Mouse (Mus musculus) thymus, adult 18-20 months (tissue): ENCODE results near the gene Lrmp.
A peak's percentile ranks its signal among the peaks of the same experiment; 100 is the strongest.

ENCODE experiments used
- DNase-seq, 2 experiments: peaks; one replicate each; pipeline ENCODE4 v3.0.0; 2022; ENCODE audit warnings: mixed read lengths in 2 of 2

The Lrmp gene

DNA sequence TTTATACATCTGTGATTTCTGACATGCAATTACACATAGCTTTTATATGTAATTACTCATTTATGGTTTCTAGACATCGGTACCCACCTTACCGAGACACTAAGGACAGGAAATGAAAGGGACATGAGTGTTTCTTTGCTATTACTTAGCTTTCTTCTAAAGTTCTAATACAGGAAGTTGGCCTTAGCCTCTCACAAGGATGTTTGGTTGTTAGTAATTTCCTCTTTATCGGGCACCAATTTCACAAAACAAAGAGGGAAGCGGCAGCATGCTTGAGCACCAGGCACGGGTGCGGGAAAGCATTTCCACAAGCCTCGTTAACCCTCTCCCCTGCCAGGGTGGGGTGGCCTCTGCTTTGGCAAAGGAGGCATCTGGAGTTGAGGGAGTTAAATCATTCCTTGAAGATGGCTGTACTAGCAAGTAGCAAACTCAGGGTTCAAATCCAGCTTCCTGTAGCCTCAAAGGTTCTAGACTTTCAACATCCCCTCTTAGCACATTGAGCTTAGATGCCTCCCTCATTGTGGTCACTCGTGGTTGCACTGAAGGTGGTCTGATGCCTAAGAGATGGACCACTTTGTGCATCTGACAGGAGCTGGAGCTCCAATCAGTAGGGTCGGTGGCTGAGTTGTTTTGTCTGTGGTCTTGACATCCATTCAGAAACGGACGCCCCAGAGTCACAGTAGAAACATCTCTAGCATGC is 24.5 kb downstream of the Lrmp start:
- no peak for DNase-seq

DNA sequence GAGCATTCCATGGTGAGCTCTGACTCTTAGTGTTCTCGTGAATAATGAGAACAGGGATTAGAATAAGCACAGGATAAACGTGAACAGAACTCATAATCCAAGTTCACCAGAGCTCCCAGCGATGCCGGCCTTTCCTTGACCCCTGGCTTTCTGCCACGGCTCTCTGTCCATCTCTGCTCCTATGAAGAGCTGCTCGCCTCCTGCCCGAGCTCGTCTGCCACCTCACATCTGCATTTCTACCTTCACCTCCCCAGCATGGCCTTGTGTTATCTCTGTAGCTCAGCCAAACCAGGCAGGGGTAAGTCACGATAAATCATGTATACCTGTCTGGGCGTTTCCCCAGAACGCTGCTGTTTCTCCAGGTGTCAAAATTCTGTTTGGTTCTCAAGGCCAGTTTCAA is 25.3 kb downstream of the Lrmp start:
- DNase-seq: no peak

DNA sequence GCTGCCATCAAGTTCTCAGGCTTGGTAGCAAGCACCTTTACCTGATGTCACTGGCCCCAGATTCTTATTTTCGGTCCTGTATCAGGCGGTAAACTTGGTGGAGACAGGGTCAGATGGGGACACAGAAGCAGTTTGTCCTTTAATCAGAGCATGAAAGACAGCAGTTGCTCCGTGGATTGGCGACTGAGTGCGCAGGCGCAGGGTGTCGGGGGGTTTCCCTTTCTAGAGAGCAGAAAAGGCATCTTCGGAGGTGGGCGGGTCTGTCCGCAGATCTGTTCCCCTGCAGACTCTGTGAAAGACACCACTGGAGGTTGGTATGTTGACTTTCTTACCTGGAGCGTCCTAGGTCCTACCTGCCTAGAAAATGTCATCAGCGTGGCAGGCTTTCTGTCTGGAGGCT is 26.4 kb downstream of the Lrmp start:
- DNase-seq: no peak

DNA sequence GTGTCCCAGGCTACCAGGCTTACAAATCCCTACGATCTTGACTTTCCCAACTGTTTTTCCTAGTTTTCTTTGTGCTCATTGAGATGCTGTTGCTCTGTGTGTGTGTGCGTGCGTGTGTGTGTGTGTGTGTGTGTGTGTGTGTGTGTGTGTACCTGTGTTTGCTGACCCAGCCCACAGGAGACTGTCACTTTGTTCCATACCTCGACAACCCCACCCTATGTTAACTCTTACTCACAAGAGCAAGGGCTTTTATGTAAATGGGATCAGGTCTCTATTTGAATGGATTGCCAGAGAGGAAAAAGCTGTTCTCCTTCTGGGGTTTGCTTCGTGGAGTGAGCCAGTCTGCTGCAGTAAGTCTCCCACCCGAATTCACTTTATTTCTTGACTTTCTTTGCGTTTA is 29.7 kb downstream of the Lrmp start:
- DNase-seq: no peak

DNA sequence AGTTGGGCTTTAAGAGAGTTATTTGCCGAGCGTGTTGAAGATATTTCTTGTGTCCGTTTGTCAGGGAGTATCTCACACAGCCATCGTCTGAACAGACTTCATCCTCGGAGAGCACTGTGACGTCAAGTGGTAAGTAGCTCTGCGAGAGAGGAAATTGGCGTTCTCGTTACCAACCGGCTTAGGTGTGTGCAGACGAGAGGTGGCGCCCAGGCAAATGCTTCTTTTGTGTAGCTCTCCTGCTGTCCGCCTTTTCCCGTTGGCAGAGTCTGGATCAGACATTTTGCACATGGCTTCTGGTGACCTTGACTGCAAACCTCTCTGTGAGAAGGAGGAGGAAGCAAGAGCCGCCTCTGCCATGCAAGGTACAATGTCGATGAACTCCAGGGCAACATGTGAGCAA is 32.3 kb downstream of the Lrmp start:
- DNase-seq: no peak

DNA sequence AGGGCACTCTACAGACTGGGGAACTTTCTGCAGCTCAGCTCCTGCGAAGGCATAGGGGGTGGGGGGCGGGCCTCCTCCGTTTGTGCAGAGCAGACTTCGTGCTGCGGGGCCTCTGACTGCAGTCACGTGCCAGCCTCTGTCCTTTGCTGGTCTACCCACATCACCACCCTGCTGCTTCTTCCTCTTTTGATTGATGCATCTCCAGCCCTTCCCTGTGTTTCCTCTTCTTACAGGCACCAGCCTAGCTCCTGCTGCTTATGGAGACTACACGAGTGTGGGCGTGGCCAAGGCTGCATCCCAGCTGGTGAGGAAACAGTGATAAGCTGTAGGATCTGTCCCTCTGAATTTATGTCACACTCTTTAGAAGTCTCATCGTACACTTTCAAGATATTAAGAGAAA is 33.6 kb downstream of the Lrmp start:
- no peak for DNase-seq

DNA sequence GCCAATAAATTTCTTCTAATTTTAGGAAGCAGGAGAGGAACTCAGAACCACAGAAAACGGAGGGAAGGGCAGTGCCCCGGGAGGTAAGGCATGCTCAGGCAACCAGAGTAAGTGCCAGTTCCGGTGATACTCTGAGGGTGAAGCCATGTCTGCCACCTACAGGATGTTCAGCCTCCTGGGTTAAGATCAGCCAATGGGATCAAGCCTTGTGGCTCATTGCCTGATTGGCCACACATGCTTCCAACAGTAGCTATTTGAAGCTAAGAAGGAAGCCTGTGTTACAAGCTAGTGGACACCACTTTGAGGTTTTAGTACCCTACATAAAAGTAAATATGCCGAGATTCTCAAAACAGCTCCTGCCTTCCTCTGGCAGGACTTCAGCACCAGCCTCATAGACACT is 43.2 kb downstream of the Lrmp start:
- DNase-seq: no peak

DNA sequence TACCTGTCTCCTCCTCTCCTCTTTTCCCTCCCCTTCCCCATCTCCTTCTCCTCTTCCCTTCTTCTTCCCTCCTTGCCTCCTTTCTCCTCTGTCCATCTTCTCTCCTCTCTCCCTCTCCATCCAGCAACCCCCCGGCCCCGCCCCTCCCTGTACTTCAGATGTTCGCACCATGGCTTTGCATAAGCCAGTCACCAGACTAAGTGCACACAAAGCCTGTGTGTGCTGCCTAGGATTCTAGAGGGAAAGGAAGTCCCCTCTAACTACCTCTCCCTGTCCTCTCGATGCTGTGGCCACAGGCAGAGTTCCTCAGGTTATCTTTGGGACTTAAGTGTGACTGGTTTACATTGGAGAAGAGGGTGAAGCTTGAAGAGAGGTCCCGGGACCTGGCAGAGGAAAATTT is 45.1 kb downstream of the Lrmp start:
- no peak for DNase-seq

DNA sequence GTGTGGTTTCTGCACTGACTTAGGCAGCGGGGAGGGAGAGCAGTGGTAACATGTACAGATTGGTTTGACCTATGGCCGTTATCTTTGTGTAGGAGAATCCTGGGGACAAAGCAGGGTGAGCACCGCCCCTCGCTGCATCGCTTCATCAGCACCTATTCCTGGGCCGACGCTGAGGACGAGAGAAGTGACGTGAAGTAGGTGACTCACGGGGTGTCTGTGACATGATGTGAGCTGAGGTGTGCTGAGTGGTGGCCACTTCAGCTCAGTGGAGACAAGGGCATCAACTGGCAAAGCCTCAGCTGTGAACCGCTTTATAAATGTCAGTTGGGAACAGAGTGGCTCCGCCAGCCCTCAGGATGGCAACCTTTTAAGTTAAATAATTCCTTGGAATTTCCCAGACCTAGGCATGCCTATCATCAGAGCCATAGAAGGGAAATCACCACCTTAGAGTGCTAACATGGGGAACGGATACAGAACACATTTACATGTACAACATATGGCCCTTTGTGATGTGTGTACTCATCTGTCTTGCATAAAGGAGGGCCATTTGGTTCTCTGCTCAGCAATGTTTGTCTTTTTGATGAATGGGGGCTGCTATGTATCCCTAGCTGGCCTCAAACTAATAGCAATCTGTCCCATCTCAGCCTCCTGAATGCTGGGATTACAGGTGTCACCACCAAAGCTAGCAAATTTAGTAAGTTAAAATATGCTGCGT is 56.6 kb downstream of the Lrmp start:
- no peak for DNase-seq

DNA sequence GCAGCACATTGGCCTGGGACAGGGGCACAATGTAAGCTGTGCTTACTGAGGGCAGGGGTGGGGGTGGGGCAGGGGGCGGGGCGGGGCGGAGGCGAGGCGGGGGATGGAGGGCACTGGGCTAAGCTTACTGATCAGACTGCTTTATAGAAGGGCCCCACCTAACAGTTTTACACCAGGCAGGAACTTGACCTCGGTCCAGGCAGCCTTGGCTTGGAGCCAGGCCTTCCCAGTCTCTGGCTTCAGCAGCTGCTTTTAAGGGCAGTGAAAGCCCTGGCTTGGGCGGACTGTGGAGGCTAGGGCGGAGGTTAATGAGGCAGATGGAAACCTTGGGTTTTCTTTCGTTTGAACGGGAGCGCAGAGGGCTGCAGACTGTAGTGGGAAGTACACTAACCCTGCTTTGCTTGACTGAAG is 58.3 kb downstream of the Lrmp start:
- DNase-seq: no peak

DNA sequence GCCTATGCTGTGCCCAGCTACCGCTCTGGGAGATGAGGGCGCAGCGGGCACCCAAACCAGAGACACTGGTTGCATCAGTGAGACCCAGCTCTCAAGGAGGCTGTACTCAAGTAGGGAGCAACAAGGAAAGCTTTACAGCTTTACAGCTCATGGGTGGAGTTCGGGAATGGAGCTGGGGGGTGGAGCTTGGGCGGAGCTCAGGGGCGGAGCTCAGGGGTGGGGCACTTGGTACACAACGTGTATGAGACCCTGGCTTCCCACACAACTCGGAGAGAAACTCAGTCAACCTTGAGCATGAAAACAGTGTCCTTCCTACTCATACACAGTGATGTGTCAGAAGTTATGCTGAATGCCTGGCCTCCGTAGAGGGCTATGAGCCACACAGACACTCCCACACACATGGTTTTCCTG is 60.1 kb downstream of the Lrmp start:
- no peak for DNase-seq

DNA sequence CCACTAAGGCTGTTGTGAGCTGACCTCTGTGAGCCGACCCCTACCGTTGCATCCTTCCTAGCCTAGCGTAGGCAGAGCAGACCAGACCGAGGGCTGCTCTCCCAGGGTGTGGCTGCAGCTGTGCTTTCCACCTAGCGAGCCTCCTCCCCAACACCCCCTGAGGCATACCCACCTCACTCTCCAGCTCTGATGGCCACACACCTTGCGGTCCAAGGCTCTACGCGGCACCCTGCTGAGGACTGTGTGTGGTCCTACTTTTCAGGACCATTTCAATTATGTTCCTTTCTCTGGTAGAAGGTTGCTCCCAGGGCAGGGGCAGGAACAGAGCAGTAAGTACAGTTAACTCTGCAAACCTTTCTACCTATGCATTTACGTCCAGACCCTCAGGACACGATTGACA is 61.0 kb downstream of the Lrmp start:
- no peak for DNase-seq

DNA sequence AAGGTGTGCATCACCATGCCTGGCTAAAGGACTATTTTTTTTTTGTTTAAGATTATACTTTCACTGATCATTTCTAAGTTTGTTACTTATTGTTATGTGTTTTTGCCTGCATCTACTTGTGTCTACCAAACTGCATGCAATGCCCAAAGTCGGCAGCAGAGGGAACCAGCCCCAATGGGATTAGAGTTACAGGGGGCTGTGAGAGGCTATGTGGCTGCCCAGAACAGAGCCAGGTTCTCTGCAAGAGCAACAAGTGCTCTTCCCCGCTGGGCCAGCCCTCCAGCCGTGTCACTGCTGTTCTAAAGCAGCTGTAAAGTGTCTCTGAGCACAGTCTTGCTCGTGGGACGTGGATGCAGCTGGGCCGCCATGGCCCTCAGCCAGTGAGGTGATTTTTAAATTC is 64.2 kb downstream of the Lrmp start:
- peak; percentile 51 for DNase-seq

DNA sequence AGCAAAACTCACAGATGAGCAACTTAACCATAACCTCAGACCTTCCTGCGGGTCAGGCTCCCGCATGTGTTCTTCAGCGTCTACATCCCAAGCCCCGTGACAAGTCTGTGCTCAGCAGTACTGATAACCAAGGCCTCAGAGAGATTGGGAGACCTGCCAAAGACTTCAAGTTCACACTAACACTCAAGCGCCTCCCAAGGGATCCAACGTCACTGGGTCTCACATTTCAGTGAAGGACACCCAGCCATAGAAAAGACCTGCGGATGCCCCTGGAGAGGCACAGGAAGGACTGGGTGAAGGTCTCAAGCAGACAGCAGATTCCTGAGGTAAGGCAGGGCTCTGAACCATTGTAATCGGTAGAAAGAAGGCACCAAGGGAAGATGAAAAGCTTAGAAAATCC is 66.6 kb downstream of the Lrmp start:
- no peak for DNase-seq

DNA sequence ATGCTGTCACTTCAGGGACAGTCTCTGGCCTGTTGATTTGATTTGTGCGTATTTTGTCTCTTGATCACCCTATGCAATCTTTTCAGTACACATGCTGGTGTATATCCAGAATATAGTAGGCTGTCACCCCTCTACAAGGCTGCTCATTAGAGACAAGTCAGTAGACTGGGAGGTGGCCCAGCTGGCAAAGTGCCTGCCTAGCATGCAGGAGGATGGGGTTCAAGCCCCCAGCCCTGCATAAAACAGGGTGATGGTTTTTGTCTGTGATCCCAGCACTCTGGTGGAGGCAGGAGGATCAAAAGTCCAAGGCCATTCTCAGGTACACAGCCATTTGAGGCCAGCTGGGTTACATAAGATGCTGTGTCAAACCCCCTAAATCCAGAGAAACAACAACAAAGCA is 70.6 kb downstream of the Lrmp start:
- DNase-seq: no peak

DNA sequence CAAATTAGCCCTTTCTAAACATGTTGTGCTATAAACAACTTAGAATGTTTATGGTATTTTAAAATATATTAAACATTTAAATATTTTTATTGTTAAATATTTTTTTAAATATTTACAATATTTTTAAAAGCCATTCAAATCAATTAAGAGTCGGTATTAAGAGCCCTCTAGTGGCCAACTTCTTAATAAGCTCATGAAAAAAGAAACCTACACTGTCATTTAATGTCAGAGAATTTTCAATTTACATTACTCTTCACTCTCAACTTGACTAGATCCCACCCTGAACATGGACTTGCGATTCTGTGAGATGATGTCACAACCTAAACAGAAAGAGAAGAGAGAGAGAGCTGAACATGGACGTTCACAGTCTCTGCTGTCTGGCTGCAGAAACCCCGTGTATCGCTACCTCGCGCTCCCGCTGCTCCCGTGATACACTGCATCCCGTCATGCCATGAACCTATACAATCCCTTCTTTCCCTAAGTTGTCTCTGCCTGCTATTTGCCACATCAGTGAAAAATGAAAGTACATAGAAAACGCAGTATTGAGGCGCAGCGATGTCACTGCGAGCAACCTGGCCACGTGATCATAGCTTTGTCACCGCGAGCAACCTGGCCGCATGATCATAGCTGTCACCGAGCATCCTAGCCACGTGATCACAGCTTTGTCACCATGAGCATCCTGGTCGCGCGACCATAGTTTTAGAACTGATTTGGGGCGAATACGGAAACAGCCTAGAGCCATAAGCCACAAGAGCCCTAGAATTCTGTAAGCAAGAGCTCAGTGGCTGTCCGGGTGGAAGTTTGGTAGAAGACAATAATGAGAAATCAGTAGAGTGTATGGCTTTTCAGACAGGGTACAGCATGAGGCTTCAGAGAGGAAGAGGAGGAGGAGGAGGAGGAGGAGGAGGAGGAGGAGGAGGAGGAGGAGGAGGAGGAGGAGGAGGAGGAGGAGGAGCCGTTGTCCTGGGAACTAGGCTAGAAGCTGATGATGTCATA is 71.9 kb downstream of the Lrmp start:
- peak in 1 of 2 experiments; percentile 49 for DNase-seq

DNA sequence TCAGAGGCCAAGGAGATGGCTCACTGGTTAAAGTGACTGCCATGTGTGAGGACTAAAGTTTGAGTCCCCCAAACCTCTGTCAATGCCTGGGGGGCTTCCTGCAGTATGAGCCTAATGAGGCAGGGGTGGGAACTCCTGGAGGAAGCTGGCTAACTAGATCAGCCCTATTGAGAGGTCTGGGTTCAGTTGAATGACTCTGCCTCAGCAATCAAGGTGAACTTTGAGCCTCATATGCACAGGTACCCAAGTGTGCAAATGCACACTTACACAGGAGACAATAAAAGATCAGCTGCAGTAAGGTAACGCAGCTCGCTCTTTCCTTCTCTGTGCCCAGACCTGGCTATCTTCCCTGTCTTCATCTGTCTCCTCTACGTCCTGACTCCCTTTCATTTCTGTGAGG is 77.6 kb downstream of the Lrmp start:
- no peak for DNase-seq

DNA sequence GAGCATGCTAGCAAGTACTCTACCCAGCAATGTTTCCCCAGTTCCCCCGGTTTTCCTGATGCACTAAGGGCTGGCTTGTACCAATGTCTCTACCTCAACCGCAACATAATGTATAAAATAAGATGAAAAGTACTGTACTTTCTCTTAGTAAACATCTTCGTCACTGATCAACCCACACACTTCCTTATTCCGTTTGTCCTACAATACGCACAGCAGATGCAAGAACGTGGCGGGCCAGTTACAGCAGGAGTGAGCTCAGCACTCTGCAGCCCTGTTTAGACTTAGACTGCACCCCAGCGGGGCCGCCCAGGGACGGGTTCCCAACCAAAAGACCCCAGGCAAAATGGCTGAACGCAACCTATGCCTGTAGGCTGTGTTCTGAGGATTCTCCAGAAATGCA is 78.0 kb downstream of the Lrmp start:
- peak; percentile 36 to 46 for DNase-seq

DNA sequence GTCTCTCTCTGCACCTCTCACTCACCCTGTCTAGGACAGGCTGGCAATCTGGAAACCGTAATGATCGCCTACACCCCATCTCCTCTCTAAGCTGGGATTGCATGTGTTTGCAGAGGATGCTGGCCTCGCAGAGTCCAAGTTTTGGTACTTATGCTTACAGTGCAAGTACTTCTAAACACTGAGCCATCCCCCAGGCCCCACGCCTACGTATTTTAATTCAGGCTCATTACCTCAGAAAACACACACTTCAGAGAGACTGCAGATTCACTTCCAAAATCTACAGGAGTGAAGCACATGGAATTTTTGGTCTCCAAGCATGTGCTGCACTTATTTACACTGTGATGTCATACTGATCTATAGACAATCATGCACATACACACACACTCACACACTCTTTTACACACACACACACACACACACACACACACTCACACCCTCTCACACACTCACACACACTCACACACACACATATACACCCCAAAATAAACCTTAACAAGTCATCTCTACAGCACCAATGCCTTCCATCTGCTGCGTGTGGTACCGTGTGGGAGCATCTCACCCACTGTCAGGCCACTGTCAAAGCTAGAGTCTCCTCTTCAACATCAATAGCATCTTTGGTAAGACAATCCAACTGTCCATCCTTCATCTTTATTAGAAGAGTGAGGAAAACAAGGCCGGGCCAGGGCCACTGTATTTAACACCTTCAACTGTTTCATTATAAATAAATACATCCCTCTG is 82.7 kb downstream of the Lrmp start:
- DNase-seq: no peak

DNA sequence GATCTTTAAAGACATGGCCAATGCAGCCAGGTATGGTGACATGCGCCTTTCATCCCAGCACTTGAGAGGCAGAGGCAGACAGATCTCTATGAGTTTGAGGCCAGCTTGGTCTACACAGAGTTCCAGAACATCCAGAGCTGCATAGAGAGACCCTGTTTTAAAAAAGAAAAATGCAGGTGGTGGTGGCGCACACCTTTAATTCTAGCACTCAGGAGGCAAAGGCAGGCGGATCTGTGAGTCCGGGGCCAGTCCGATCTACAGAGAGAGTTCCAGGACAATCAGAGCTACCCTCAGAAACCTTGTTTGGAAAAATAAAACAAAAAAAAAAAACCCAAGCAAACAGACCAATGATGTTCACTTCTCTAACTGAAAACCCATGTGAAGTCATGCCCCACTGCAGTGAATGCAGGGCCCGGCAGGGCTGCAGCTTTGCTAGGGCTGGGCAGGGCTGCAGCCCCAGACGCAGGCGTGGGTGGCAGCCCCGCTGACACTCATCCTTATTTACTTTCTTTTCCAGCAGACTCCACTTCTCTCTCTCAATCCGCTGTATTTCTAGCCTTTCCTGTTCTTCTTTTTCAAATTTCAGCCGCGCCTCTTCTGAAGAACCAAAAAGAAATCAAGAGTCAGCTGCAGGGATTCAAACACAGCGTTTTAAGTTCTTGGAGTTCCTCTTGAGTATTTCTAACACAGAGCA is 87.1 kb downstream of the Lrmp start:
- no peak for DNase-seq

DNA sequence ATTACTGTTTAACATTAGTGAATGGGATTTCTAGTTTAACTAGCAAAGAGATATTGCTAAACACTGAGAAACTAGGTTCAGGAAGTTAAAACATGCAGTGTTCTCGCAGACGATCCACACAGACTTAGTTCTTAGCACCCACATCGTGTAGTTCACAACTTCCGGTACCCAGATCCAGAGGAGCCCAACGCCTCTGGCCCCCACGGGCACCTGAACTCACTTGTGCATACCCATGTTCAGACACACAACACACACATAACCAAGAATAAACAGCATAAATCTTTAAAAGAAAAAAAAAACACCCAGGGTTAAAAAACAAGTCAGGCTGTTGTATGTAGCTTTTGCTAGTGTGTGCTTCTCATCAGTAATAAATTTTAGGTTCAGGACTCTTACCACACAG is 89.0 kb downstream of the Lrmp start:
- DNase-seq: no peak

DNA sequence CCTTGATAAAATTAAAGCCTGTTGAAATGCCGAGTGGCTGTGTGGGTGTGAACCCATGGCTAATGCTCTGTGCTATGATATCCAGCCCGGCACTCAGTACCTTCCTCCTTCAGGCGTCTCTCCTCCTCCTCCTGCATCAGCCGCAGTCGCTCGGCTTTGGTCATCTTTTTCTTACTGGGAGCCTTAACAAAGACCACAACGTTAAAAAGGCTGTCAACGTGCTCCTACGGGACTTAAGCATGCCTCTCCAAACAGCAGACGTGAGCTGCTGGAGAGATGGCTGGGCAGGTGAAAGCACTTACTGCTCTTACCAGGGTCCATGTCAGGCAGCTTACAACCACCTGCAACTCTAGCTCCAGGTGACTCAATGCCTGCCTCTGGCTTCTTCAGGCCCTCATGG is 89.7 kb downstream of the Lrmp start:
- no peak for DNase-seq
